Mouse (Mus musculus): ENCODE measurements around the gene Macrod2. TPM values are rescaled to one million over a fixed set of nuclear protein-coding genes. Genes with fewer than 3 reads are reported as not detected.

Gene Macrod2
- polyA plus RNA-seq, 1 experiment: 20.2 TPM

DNA sequence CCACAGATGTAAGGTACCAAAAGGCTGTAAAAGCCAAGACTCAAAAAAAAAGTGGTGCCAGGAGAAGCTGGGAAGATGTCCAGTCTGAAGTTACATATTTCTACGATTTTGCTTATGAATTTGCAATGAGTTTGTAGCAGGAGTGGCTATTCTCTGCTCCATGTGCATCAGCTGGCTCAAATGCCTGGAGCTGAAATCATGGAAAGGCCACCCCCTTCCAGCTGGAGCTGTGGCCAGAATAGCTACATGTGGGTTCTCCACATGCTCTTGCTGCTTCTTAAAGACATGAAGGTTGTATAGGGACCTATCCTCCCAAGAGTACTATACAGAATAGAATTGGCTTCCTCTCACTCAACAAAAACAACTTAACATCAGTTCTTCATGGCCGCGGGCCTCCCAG lies 1777.6 kb downstream of the Macrod2 start:
- Histone ChIP-seq H3K4me1 (ENCODE audit: control insufficient read depth, insufficient read depth, low read length) (no peaks in the 10 kb centered on the region), H3K4me3 (replicated peaks; ENCODE audit: insufficient read depth, low read depth, low read length) (no peak overlapping the region), H3K27ac (ENCODE audit: insufficient read depth, low read length) (no peak overlapping the region), H3K27me3 (ENCODE audit: control insufficient read depth, insufficient read depth, low read length) (no peaks in the 10 kb centered on the region)
- no peak for DNase-seq
- TF ChIP-seq CTCF (IDR thresholded peaks at IDR 0.05; ENCODE audit: borderline replicate concordance, insufficient read depth, low read depth, low read length) (no peak), POLR2A (IDR thresholded peaks at IDR 0.05; ENCODE audit: borderline replicate concordance, insufficient read depth, low read length) (no peak)
- 78% methylated on average over 3 of the region's 3 CpGs for WGBS

DNA sequence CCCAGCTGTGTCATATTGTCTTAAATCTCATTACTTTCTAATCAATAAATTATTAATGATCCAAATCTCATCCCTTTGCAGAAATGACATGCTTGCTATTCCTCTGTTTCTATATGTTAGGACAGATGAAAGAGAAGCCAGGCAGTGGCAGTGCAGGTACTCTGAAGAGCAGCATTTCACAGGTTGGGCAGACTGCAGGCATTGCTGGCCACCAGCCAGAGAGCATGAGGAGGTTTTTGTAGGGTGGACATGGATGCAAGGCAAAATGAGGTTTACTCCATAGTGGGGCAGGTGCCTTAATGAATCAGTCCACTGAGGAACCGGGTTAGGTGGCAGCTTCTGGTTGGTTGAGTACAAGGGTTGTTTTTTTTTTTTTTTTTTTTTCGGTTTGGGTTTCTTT lies 1778.9 kb downstream of the Macrod2 start:
- no peak for TF ChIP-seq POLR2A (IDR thresholded peaks at IDR 0.05; ENCODE audit: borderline replicate concordance, insufficient read depth, low read length)
- TF ChIP-seq CTCF (IDR thresholded peaks at IDR 0.05; ENCODE audit: borderline replicate concordance, insufficient read depth, low read depth, low read length): no peak
- peak; percentile 21 to 25 for DNase-seq
- H3K27ac ChIP-seq (ENCODE audit: insufficient read depth, low read length): no peak overlapping the region
- no peak overlapping the region for H3K4me3 ChIP-seq (replicated peaks; ENCODE audit: insufficient read depth, low read depth, low read length)
- no peaks in the 10 kb centered on the region for H3K4me1 ChIP-seq (ENCODE audit: control insufficient read depth, insufficient read depth, low read length)
- H3K27me3 ChIP-seq (ENCODE audit: control insufficient read depth, insufficient read depth, low read length): no peaks in the 10 kb centered on the region
- 77% methylated on average over 2 of the region's 2 CpGs for WGBS

DNA sequence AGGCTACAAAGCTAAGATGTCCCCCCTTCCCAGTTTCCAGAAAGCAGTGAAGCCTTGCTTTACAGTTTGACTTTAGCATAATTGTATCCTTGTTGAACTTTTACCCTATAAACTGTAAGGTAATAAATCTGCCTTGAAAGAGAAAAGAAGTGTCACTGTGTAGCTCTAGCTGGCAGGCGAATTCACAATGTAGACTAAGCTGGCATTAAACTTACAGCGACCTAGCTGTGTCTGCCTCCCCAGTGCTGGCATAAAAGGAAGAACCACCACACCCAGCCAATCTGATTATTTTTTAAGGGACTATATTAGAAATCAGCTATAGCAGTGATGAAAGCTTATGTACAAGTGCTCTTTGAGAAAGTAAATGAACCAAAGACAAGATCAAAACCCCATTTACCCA lies 1791.8 kb downstream of the Macrod2 start:
- no peak overlapping the region for H3K4me3 ChIP-seq (replicated peaks; ENCODE audit: insufficient read depth, low read depth, low read length)
- TF ChIP-seq CTCF (IDR thresholded peaks at IDR 0.05; ENCODE audit: borderline replicate concordance, insufficient read depth, low read depth, low read length) (no peak), POLR2A (IDR thresholded peaks at IDR 0.05; ENCODE audit: borderline replicate concordance, insufficient read depth, low read length) (no peak)
- 60% methylated on average over 2 of the region's 2 CpGs for WGBS
- no peaks in the 10 kb centered on the region for H3K27me3 ChIP-seq (ENCODE audit: control insufficient read depth, insufficient read depth, low read length)
- no peak overlapping the region for H3K27ac ChIP-seq (ENCODE audit: insufficient read depth, low read length)
- H3K4me1 ChIP-seq (ENCODE audit: control insufficient read depth, insufficient read depth, low read length): no peaks in the 10 kb centered on the region
- no peak for DNase-seq

DNA sequence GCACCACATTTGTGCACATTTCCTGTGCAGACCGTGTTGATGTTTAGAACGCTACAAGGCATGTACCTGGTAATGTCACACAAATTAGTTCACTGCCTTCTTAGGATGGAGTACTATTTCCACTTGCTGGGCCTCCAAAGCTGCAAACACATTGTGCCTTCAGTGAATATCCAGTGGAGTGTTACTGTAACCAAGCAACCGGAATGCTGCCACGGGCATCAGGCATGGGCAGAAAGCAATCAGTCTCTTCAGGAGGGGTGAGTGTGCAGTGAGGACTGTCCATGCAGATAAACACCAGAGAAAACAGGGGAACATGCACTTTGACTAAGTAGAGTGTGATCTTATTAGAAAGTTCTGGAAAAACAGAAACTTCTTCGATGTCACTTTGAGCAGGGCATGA lies 1792.3 kb downstream of the Macrod2 start:
- WGBS: 36% methylated on average over 5 of the region's 5 CpGs
- Histone ChIP-seq H3K27me3 (ENCODE audit: control insufficient read depth, insufficient read depth, low read length) (no peaks in the 10 kb centered on the region), H3K27ac (ENCODE audit: insufficient read depth, low read length) (no peak overlapping the region), H3K4me1 (ENCODE audit: control insufficient read depth, insufficient read depth, low read length) (no peaks in the 10 kb centered on the region), H3K4me3 (replicated peaks; ENCODE audit: insufficient read depth, low read depth, low read length) (no peak overlapping the region)
- DNase-seq: peak in 1 of 2 experiments; percentile 4
- TF ChIP-seq POLR2A (IDR thresholded peaks at IDR 0.05; ENCODE audit: borderline replicate concordance, insufficient read depth, low read length): no peak
- TF ChIP-seq CTCF (IDR thresholded peaks at IDR 0.05; ENCODE audit: borderline replicate concordance, insufficient read depth, low read depth, low read length): no peak

DNA sequence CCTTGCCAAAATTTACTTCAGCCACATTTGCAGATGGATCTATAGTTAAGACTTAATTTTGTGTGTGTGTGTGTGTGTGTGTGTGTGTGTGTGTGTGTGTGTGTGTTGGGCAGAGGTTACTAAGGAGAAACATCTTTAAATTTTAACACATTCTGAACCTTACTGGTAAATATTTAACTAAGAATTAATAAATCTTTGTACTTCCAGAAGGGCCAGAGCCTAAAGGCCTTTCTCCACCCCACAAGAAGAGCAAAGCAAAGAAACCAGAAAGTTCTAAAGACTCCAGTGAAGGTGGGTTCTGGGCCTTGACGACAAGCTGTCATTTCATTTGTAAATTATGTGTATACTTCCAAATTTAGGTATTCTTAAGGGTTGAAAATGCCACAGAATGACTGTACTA lies 1822.3 kb downstream of the Macrod2 start:
- H3K27ac ChIP-seq (ENCODE audit: insufficient read depth, low read length): no peak overlapping the region
- H3K27me3 ChIP-seq (ENCODE audit: control insufficient read depth, insufficient read depth, low read length): no peaks in the 10 kb centered on the region
- TF ChIP-seq POLR2A (IDR thresholded peaks at IDR 0.05; ENCODE audit: borderline replicate concordance, insufficient read depth, low read length) (no peak), CTCF (IDR thresholded peaks at IDR 0.05; ENCODE audit: borderline replicate concordance, insufficient read depth, low read depth, low read length) (no peak)
- H3K4me1 ChIP-seq (ENCODE audit: control insufficient read depth, insufficient read depth, low read length): no peaks in the 10 kb centered on the region
- no peak for DNase-seq
- 85% methylated on average over 1 of the region's 1 CpGs for WGBS
- no peak overlapping the region for H3K4me3 ChIP-seq (replicated peaks; ENCODE audit: insufficient read depth, low read depth, low read length)

DNA sequence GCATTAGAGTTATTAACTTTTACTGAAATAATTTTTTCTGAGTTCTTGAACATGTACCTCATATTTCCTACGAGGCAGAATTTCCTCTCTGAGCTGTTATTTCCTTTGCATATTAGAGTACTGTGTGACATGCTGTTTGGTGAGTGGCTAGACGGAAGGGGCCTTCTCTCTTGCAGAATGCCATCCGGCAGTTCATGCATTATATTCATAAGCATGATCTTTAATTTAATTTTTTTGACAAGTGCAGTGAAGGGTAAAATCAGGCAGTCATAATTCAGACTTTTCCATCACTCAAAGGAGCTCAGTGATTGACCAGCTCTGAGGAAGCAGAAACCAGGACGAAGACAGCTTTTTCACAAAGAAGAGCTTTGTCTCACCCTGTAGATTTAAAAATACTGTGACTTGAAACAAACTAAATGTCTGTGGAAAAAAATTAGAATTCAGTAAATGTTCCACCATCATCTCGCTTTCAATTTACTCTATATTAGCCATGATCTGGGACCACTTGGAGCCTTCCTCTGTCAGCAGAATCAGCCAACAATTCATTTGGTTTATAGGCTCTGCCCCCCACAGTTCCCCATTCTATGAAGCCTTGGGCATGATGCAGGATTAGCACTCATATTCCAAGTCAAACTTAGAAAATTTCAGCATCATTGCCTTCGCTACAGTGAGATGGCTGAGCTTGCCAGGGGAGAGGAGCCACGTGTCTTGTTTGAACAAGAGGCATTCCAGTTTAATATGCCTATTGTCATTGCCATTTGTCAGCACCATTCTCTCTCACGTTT lies 1827.2 kb downstream of the Macrod2 start:
- H3K27ac ChIP-seq (ENCODE audit: insufficient read depth, low read length): no peak overlapping the region
- TF ChIP-seq POLR2A (IDR thresholded peaks at IDR 0.05; ENCODE audit: borderline replicate concordance, insufficient read depth, low read length): no peak
- TF ChIP-seq CTCF (IDR thresholded peaks at IDR 0.05; ENCODE audit: borderline replicate concordance, insufficient read depth, low read depth, low read length): no peak
- 54% methylated on average over 8 of the region's 8 CpGs for WGBS
- no peaks in the 10 kb centered on the region for H3K27me3 ChIP-seq (ENCODE audit: control insufficient read depth, insufficient read depth, low read length)
- no peak for DNase-seq
- H3K4me1 ChIP-seq (ENCODE audit: control insufficient read depth, insufficient read depth, low read length): no peaks in the 10 kb centered on the region
- no peak overlapping the region for H3K4me3 ChIP-seq (replicated peaks; ENCODE audit: insufficient read depth, low read depth, low read length)

DNA sequence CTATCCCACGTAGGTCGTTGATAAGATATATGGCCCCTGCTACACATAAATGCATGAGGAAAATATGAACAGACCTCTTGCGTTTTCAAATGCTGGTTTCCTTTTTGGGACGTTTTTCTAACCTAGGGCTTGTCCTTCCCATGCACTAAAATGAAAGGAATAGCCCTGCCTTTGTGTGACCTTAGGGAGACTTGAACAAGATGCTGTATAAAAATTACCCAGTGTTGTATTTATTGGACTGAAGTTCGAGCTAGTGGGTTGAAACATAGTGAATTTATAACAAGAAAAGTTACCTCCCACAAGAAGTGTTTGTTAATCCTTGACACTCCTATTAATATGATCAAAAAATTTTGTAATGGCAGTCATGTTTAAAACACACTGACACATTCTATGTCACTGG lies 1827.8 kb downstream of the Macrod2 start:
- no peaks in the 10 kb centered on the region for H3K27me3 ChIP-seq (ENCODE audit: control insufficient read depth, insufficient read depth, low read length)
- no peaks in the 10 kb centered on the region for H3K4me1 ChIP-seq (ENCODE audit: control insufficient read depth, insufficient read depth, low read length)
- H3K4me3 ChIP-seq (replicated peaks; ENCODE audit: insufficient read depth, low read depth, low read length): no peak overlapping the region
- H3K27ac ChIP-seq (ENCODE audit: insufficient read depth, low read length): no peak overlapping the region
- no peak for DNase-seq
- WGBS: 63% methylated on average over 5 of the region's 5 CpGs
- no peak for TF ChIP-seq CTCF (IDR thresholded peaks at IDR 0.05; ENCODE audit: borderline replicate concordance, insufficient read depth, low read depth, low read length)
- TF ChIP-seq POLR2A (IDR thresholded peaks at IDR 0.05; ENCODE audit: borderline replicate concordance, insufficient read depth, low read length): no peak

DNA sequence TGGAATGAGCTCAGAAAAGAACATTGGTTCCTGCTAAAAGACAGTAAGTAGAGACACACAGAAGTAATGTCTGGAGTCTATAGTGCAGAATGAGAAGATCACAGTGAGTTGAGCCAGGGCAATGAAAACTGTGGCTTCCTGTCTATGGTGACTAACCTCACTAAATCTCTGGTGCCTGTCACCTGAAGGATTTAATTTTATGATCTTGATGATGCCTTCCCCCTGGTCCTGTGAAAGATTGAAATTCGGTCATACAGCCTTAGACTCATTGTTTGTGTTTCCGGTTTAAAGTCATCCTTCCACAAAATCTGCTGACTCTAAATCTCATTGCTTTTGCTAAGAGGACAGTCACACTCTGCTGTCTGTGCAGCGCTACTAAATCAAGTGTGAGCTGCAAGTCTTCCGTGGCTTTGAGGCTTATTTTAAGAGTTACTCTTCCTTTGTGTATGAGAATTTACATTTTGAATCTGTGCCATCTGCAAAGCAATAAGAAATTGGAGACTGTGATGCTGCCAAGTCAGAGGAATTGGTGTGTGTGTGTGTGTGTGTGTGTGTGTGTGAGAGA lies 1836.0 kb downstream of the Macrod2 start:
- no peak overlapping the region for H3K4me3 ChIP-seq (replicated peaks; ENCODE audit: insufficient read depth, low read depth, low read length)
- no peak for DNase-seq
- 71% methylated on average over 4 of the region's 4 CpGs for WGBS
- H3K4me1 ChIP-seq (ENCODE audit: control insufficient read depth, insufficient read depth, low read length): no peaks in the 10 kb centered on the region
- H3K27ac ChIP-seq (ENCODE audit: insufficient read depth, low read length): no peak overlapping the region
- no peak for TF ChIP-seq POLR2A (IDR thresholded peaks at IDR 0.05; ENCODE audit: borderline replicate concordance, insufficient read depth, low read length)
- TF ChIP-seq CTCF (IDR thresholded peaks at IDR 0.05; ENCODE audit: borderline replicate concordance, insufficient read depth, low read depth, low read length): no peak
- H3K27me3 ChIP-seq (ENCODE audit: control insufficient read depth, insufficient read depth, low read length): no peaks in the 10 kb centered on the region

Data from cerebellum, adult 2 months (tissue).